Mouse (Mus musculus): ENCODE measurements around the gene Lhx5.

Lhx5 gene

GRCm38 (mm10) chr5:120465062-120465461 is 33.6 kb downstream of the Lhx5 start:
- no peak for DNase-seq (ENCODE audit: low spot score in 2 of 2)

GRCm38 (mm10) chr5:120465860-120466259 is 34.4 kb downstream of the Lhx5 start:
- DNase-seq (ENCODE audit: low spot score in 2 of 2): no peak

GRCm38 (mm10) chr5:120467026-120467425 is 35.5 kb downstream of the Lhx5 start:
- no peak for DNase-seq (ENCODE audit: low spot score in 2 of 2)

GRCm38 (mm10) chr5:120468336-120468735 is 36.8 kb downstream of the Lhx5 start:
- DNase-seq (ENCODE audit: low spot score in 2 of 2): no peak

- DNase-seq (ENCODE audit: low spot score in 2 of 2): no peak
These were observed 37.3 kb downstream of the Lhx5 start for GRCm38 (mm10) chr5:120468830-120469229.

GRCm38 (mm10) chr5:120471538-120471937 is 40.0 kb downstream of the Lhx5 start:
- no peak for DNase-seq (ENCODE audit: low spot score in 2 of 2)

GRCm38 (mm10) chr5:120472770-120473169 is 41.3 kb downstream of the Lhx5 start, which contains the start of gene Sdsl:
Gene Sdsl (minus strand): TSS chr5:120472810.
- DNase-seq (ENCODE audit: low spot score in 2 of 2): no peak

GRCm38 (mm10) chr5:120473361-120473760 is 41.9 kb downstream of the Lhx5 start:
- no peak for DNase-seq (ENCODE audit: low spot score in 2 of 2)

- DNase-seq (ENCODE audit: low spot score in 2 of 2): no peak
These were observed 44.4 kb downstream of the Lhx5 start for GRCm38 (mm10) chr5:120475861-120476260.

- no peak for DNase-seq (ENCODE audit: low spot score in 2 of 2)
These were observed 44.8 kb downstream of the Lhx5 start, which contains the start of gene Sds for GRCm38 (mm10) chr5:120476296-120476695. Gene Sds (plus strand): TSS chr5:120476526.

GRCm38 (mm10) chr5:120477993-120478392 is 46.5 kb downstream of the Lhx5 start:
- DNase-seq (ENCODE audit: low spot score in 2 of 2): no peak

GRCm38 (mm10) chr5:120479538-120479937 is 48.0 kb downstream of the Lhx5 start:
- DNase-seq (ENCODE audit: low spot score in 2 of 2): no peak

GRCm38 (mm10) chr5:120481205-120481604 is 49.7 kb downstream of the Lhx5 start:
- DNase-seq (ENCODE audit: low spot score in 2 of 2): no peak

GRCm38 (mm10) chr5:120483399-120483798 is 51.9 kb downstream of the Lhx5 start:
- no peak for DNase-seq (ENCODE audit: low spot score in 2 of 2)

- no peak for DNase-seq (ENCODE audit: low spot score in 2 of 2)
These were observed 56.3 kb downstream of the Lhx5 start for GRCm38 (mm10) chr5:120487844-120488243.

- no peak for DNase-seq (ENCODE audit: low spot score in 2 of 2)
These were observed 59.2 kb downstream of the Lhx5 start for GRCm38 (mm10) chr5:120490679-120491192.
